Mouse (Mus musculus) ES-CJ7 (cell line): ENCODE measurements around the gene Zbtb25.

ENCODE experiments used
- DNase-seq: peaks from one replicate; pipeline ENCODE4 v3.0.0; 2011; ENCODE audit warnings: low read depth, low spot score

Gene Zbtb25

GRCm38 (mm10) chr12:76377059-76377458, 7.7 kb upstream of the Zbtb25 start:
- peak; percentile 62 for DNase-seq

GRCm38 (mm10) chr12:76376649-76377048, 7.2 kb upstream of the Zbtb25 start:
- DNase-seq, result peak; percentile 83

- no peak for DNase-seq
These were observed 6.1 kb upstream of the Zbtb25 start for GRCm38 (mm10) chr12:76375506-76375905.

- DNase-seq, result no peak
These were observed 5.5 kb upstream of the Zbtb25 start for GRCm38 (mm10) chr12:76374911-76375310.

DNA sequence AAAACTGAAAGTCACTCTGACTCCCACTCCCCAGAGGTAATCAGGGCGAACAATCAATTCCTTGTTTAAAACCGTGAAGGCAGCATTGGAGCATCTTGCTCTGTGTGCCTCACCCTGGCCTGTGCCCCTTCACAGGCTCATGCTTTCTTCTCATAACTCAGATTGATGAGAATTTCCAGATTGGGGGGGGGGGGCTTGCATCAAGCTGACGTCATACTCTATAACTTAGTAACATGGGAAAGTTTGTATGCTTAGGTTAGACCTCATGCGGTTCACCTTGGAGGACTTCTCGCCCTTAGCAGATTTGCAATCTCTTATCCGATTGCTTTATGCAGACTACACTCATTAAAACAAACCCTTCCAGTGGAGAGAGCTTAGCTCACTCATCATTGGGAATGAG, 4.6 kb upstream of the Zbtb25 start:
- no peak for DNase-seq

DNA sequence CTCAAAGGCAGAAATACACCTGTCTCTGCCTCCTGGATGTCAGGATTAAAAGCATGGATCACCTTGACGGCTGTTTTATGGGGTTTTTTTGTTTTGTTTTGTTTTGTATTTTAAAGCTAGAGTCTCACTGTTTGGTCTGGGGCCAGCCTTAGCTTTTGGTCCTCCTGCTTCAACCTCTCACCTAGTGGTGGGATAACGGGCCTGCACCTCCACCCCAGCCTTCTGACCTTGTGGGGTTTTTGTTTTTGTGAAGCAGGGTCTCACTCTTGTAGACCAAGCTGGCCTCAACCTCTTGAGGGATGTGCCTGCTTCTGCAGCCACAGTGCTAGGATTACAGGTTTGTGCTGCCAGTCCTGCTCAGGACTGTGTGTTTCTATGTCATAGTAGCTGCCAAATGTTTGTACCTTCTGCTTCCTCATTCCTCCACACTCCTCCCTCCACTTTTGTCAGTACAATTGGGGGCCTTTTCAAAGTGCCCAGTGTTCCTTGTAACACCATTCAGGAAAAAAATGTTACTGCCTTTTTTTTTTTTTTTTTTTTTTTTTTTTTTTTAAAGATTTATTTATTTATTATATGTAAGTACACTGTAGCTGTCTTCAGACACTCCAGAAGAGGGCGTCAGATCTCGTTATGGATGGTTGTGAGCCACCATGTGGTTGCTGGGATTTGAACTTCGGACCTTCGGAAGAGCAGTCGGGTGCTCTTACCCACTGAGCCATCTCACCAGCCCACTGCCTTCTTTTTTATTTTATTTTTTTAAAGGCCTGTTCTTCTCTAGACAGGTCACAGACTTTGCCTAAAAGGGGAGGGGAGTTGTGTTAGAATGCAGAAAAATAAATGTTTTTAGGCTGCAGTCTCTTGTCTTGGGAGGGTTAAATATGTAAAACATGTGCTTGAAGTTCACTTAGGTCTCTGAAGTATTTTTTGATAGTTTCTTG, 3.7 kb upstream of the Zbtb25 start:
- peak; percentile 74 for DNase-seq

DNA sequence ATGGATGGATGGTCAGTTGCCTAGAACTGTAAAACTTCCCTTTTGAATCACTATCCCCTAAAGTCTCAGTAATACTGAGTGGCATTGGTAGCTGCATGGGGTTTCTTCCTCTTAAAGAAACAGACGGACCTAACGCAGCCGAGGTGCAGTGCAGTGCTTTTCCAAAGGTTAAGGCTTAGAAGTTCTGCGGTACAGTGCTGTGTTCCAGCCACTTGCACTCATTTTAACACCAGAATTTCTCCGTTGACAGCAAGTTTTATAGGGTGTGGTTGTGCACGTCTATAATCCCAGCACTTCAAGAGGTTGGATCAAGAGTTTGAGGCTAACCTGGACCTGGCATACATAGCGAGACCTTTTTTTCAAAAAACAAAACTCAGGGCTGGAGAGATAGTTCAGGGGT, 2.6 kb upstream of the Zbtb25 start:
- DNase-seq, result no peak

- peak; percentile 81 for DNase-seq
These were observed 1.6 kb upstream of the Zbtb25 start for GRCm38 (mm10) chr12:76370831-76371571.

DNA sequence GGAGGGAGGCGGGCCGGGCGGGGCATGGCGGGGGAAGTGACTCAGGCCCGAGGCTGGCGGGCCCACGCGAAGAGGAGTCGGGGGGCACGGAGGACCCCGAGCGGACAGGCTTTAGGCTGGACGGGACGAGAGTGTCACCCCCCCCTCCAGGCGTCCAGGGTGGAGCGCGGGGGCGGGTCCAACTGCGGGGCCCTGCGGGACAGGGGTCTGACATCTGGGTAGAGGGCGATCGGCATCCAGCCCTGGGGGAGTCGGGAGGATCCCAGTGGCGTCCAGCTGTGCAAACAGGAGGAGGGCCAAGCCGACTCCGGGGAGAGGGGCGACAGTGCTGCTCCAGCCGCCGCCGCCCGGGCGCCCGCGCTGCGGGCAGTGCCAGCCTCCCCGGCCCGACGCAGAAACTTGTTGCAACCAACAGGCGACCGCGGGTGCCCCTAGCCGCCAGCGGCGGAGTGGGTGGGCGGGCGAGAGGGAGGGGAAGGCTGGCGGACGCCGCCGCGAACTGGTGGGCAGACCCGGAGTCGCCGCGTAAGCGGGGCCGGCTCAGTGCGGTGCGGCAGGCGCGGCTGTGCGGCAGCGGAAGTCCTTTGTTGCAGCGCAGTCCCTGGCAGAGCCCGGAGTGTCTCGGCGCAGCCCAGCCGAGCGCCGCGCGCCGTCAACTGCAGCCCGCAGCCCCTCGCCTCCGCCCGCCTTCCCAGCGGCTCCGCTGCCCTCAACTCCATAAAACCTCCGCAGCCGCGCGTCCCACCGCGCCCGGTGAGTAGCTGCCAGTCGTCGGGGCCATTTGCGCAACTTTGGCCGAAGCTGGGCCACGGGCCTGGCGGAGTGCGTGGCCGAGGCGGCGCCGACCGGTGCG, 802 bp upstream of the Zbtb25 start, which contains the start of gene Zbtb1:
TSS of gene Zbtb1 (plus strand) at position 289 of the 853 bp plus-strand sequence.
- peak; percentile 65 for DNase-seq

GRCm38 (mm10) chr12:76368790-76369205, 604 bp downstream of the Zbtb25 start:
- DNase-seq, result no peak

GRCm38 (mm10) chr12:76368201-76368789, 1.1 kb downstream of the Zbtb25 start:
- DNase-seq, result no peak

GRCm38 (mm10) chr12:76367096-76367995, 2.1 kb downstream of the Zbtb25 start:
- peak; percentile 50 for DNase-seq

- no peak for DNase-seq
These were observed 3.1 kb downstream of the Zbtb25 start for GRCm38 (mm10) chr12:76366276-76366675.

DNA sequence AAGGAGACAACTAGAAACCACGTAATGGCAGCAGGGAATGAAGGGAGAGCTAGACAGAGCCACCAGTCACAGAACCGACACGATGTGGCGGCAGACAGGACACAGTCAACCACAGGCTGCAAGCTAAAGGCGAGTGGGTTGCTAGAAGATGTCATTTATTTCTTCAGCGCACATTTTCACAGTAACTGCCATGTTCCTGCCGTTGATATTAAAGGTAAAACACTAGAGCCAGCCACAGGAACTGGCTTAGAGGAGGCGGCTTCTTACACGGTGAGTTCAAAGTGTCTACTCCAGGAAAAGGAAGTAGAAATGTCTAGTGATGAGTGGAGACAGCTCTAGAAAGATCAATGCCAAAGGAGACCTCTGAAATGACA, 7.1 kb downstream of the Zbtb25 start:
- no peak for DNase-seq

- no peak for DNase-seq
These were observed 7.7 kb downstream of the Zbtb25 start for GRCm38 (mm10) chr12:76361405-76362302.

DNA sequence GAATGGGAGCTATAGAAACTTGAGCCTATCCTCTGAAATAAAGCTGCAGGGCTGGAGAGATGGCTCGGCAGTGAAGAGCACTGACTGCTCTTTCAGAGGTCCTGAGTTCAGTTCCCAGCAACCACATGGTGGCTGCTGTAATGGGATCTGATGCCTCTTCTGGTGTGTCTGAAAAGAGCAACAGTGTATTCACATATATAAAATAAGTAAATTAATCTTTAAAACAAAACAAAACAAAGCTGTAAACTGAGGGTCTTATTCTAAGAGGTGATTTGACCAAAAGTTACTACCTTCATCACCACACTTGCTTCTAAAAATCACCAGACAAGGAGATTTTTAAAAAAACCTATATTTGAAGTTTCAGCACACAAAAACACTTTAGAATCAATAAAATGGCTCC, 8.5 kb downstream of the Zbtb25 start:
- DNase-seq, result no peak

GRCm38 (mm10) chr12:76349680-76350220, 19.7 kb downstream of the Zbtb25 start:
- no peak for DNase-seq

DNA sequence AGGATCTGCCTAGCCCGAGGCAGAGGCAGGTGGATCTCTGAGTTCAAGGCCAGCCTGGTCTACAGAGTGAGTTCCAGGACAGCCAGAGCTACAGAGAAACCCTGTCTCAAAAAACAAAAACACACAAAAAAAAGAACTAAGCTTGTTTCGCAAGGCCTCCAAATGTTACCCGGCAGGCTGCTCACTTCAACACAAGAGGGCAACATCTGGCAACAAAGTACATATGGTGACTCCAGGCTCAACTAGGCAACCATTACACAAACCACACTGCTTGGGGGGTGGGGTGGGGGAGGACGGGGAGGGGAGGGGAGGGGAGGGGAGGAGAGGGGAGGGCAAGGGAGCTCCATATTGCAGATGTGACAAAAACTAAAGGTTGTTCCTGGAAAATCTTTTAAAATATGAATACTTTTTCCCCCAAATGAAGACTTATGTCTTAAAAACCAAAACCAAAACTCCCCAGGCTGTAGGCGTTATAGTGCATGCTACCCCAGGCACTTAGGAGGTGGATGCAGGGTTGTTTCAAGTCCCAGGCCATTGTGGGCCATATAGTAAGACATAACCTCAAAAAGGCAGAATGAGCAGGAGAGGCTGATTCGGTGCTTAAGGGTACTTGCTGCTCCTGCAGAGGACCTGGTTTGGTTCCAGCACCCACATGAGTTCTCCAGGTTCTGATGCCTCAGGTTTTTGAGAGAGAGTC, 23.5 kb downstream of the Zbtb25 start:
- DNase-seq, result peak; percentile 25
